Mouse (Mus musculus): ENCODE data around the gene Clasp1. TPM values are rescaled to one million over a fixed set of nuclear protein-coding genes. Genes with fewer than 3 reads are reported as not detected.

Gene Clasp1
- 84.0 and 96.5 TPM in 2 replicates for polyA plus RNA-seq (2015; fragmentation: Nextera tagmentation; extraction: Ambion mirVana)

GRCm38 (mm10) chr1:118388757-118389453, at the start of gene Clasp1:
Gene Clasp1 (plus strand): TSS chr1:118389058.
- H3K9me3 ChIP-seq (ENCODE audit: control insufficient read depth, low read length), result no peaks in the 10 kb centered on the region
- peak within 1 kb of the TSS; percentile 85 for H3K4me2 ChIP-seq (ENCODE audit: low read length)
- peak within 1 kb of the TSS; percentile 93 for H3K27ac ChIP-seq (ENCODE audit: low read depth, low read length)
- peak; percentile 96 for ATAC-seq
- peaks cover 21% of the 10 kb centered on the region for H3K4me1 ChIP-seq (ENCODE audit: control insufficient read depth, insufficient read depth, low read depth, low read length)
- no peaks in the 10 kb centered on the region for H3K36me3 ChIP-seq (ENCODE audit: control insufficient read depth, insufficient read depth, low read length)
- no peaks in the 10 kb centered on the region for H3K27me3 ChIP-seq (replicated peaks; ENCODE audit: control insufficient read depth, insufficient read depth, low read length)
- H3K4me3 ChIP-seq (ENCODE audit: low read length), result peak within 1 kb of the TSS; percentile 97
- peak within 1 kb of the TSS; percentile 91 for H3K9ac ChIP-seq (ENCODE audit: low read depth, low read length)
- WGBS, result under 1% methylated on average over 44 of the region's 44 CpGs

GRCm38 (mm10) chr1:118343649-118344435, 45.0 kb upstream of the Clasp1 start:
- no peak overlapping the region for H3K27ac ChIP-seq (ENCODE audit: low read depth, low read length)
- WGBS, result 42% methylated on average over 6 of the region's 6 CpGs

GRCm38 (mm10) chr1:118349922-118350321, 38.9 kb upstream of the Clasp1 start:
- Histone ChIP-seq H3K4me1 (ENCODE audit: control insufficient read depth, insufficient read depth, low read depth, low read length) (no peaks in the 10 kb centered on the region), H3K9ac (ENCODE audit: low read depth, low read length) (no peak overlapping the region), H3K9me3 (ENCODE audit: control insufficient read depth, low read length) (no peaks in the 10 kb centered on the region), H3K27ac (ENCODE audit: low read depth, low read length) (no peak overlapping the region), H3K36me3 (ENCODE audit: control insufficient read depth, insufficient read depth, low read length) (no peaks in the 10 kb centered on the region), H3K4me2 (ENCODE audit: low read length) (no peak overlapping the region), H3K4me3 (ENCODE audit: low read length) (no peak overlapping the region), H3K27me3 (replicated peaks; ENCODE audit: control insufficient read depth, insufficient read depth, low read length) (no peaks in the 10 kb centered on the region)
- WGBS, result 91% methylated on average over 3 of the region's 3 CpGs
- no peak for ATAC-seq

More at GRCm38 (mm10) chr1:118343649-118344435, 45.0 kb upstream of the Clasp1 start:
- Histone ChIP-seq H3K9me3 (ENCODE audit: control insufficient read depth, low read length) (no peaks in the 10 kb centered on the region), H3K4me2 (ENCODE audit: low read length) (no peak overlapping the region), H3K27me3 (replicated peaks; ENCODE audit: control insufficient read depth, insufficient read depth, low read length) (no peaks in the 10 kb centered on the region), H3K36me3 (ENCODE audit: control insufficient read depth, insufficient read depth, low read length) (no peaks in the 10 kb centered on the region), H3K4me1 (ENCODE audit: control insufficient read depth, insufficient read depth, low read depth, low read length) (no peaks in the 10 kb centered on the region), H3K9ac (ENCODE audit: low read depth, low read length) (no peak overlapping the region), H3K4me3 (ENCODE audit: low read length) (no peak overlapping the region)
- no peak for ATAC-seq

- Histone ChIP-seq H3K4me3 (ENCODE audit: low read length) (no peak overlapping the region), H3K27me3 (replicated peaks; ENCODE audit: control insufficient read depth, insufficient read depth, low read length) (no peaks in the 10 kb centered on the region), H3K36me3 (ENCODE audit: control insufficient read depth, insufficient read depth, low read length) (no peaks in the 10 kb centered on the region), H3K4me2 (ENCODE audit: low read length) (no peak overlapping the region), H3K4me1 (ENCODE audit: control insufficient read depth, insufficient read depth, low read depth, low read length) (no peaks in the 10 kb centered on the region), H3K27ac (ENCODE audit: low read depth, low read length) (no peak overlapping the region), H3K9me3 (ENCODE audit: control insufficient read depth, low read length) (no peaks in the 10 kb centered on the region), H3K9ac (ENCODE audit: low read depth, low read length) (no peak overlapping the region)
- 75% methylated on average over 6 of the region's 6 CpGs for WGBS
- no peak for ATAC-seq
These were observed 29.6 kb upstream of the Clasp1 start for GRCm38 (mm10) chr1:118359071-118359761.

- Histone ChIP-seq H3K4me3 (ENCODE audit: low read length) (no peak overlapping the region), H3K4me2 (ENCODE audit: low read length) (no peak overlapping the region), H3K36me3 (ENCODE audit: control insufficient read depth, insufficient read depth, low read length) (no peaks in the 10 kb centered on the region), H3K27me3 (replicated peaks; ENCODE audit: control insufficient read depth, insufficient read depth, low read length) (no peaks in the 10 kb centered on the region), H3K9me3 (ENCODE audit: control insufficient read depth, low read length) (no peaks in the 10 kb centered on the region), H3K4me1 (ENCODE audit: control insufficient read depth, insufficient read depth, low read depth, low read length) (no peaks in the 10 kb centered on the region), H3K27ac (ENCODE audit: low read depth, low read length) (no peak overlapping the region), H3K9ac (ENCODE audit: low read depth, low read length) (no peak overlapping the region)
- ATAC-seq, result no peak
- WGBS, result 100% methylated on average over 1 of the region's 1 CpGs
These were observed 20.9 kb upstream of the Clasp1 start for GRCm38 (mm10) chr1:118367970-118368369.

GRCm38 (mm10) chr1:118368721-118369461, 20.0 kb upstream of the Clasp1 start:
- Histone ChIP-seq H3K4me1 (ENCODE audit: control insufficient read depth, insufficient read depth, low read depth, low read length) (no peaks in the 10 kb centered on the region), H3K4me2 (ENCODE audit: low read length) (no peak overlapping the region), H3K27ac (ENCODE audit: low read depth, low read length) (no peak overlapping the region), H3K9ac (ENCODE audit: low read depth, low read length) (no peak overlapping the region), H3K9me3 (ENCODE audit: control insufficient read depth, low read length) (no peaks in the 10 kb centered on the region), H3K36me3 (ENCODE audit: control insufficient read depth, insufficient read depth, low read length) (no peaks in the 10 kb centered on the region), H3K4me3 (ENCODE audit: low read length) (no peak overlapping the region), H3K27me3 (replicated peaks; ENCODE audit: control insufficient read depth, insufficient read depth, low read length) (no peaks in the 10 kb centered on the region)
- WGBS, result 67% methylated on average over 3 of the region's 3 CpGs
- ATAC-seq, result no peak

GRCm38 (mm10) chr1:118377784-118378183, 11.1 kb upstream of the Clasp1 start:
- H3K9ac ChIP-seq (ENCODE audit: low read depth, low read length), result no peak overlapping the region
- no peak for ATAC-seq
- 90% methylated on average over 5 of the region's 5 CpGs for WGBS

GRCm38 (mm10) chr1:118380105-118380786, 8.6 kb upstream of the Clasp1 start:
- H3K4me2 ChIP-seq (ENCODE audit: low read length), result no peak overlapping the region
- H3K9me3 ChIP-seq (ENCODE audit: control insufficient read depth, low read length), result no peaks in the 10 kb centered on the region; the same call in 1 of the 2 replicates
- no peak overlapping the region for H3K4me3 ChIP-seq (ENCODE audit: low read length)
- no peak overlapping the region for H3K27ac ChIP-seq (ENCODE audit: low read depth, low read length)
- WGBS, result 78% methylated on average over 8 of the region's 8 CpGs
- H3K27me3 ChIP-seq (replicated peaks; ENCODE audit: control insufficient read depth, insufficient read depth, low read length), result no peaks in the 10 kb centered on the region
- H3K36me3 ChIP-seq (ENCODE audit: control insufficient read depth, insufficient read depth, low read length), result no peaks in the 10 kb centered on the region
- no peak overlapping the region for H3K9ac ChIP-seq (ENCODE audit: low read depth, low read length)
- no peak for ATAC-seq
- H3K4me1 ChIP-seq (ENCODE audit: control insufficient read depth, insufficient read depth, low read depth, low read length), result no peaks in the 10 kb centered on the region

More at GRCm38 (mm10) chr1:118377784-118378183, 11.1 kb upstream of the Clasp1 start:
- Histone ChIP-seq H3K36me3 (ENCODE audit: control insufficient read depth, insufficient read depth, low read length) (no peaks in the 10 kb centered on the region), H3K9me3 (ENCODE audit: control insufficient read depth, low read length) (no peaks in the 10 kb centered on the region; the same call in 1 of the 2 replicates), H3K4me3 (ENCODE audit: low read length) (no peak overlapping the region), H3K27ac (ENCODE audit: low read depth, low read length) (no peak overlapping the region), H3K27me3 (replicated peaks; ENCODE audit: control insufficient read depth, insufficient read depth, low read length) (no peaks in the 10 kb centered on the region), H3K4me1 (ENCODE audit: control insufficient read depth, insufficient read depth, low read depth, low read length) (no peaks in the 10 kb centered on the region), H3K4me2 (ENCODE audit: low read length) (no peak overlapping the region)
